Mouse (Mus musculus): ENCODE data around the gene Olfr539.

DNA sequence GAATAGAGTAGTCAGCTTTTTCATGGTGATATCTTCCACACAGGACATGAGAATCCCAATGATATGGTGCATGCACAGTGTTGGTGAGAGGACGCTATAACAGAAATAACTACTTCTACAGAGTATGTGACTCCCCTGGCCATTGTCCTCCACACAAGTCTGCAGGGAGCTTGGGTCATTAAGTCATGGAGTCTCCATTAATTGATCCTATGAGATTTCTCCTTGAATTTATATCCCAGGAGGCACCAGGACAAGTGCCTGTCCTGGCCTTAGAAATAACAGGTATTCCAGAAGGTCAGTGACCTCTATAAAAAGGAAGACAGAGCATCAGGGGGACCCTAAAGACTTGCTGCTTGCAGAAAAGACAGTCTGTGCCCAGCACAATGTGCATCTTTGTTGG is 13.6 kb upstream of the Olfr539 start, which contains the start of gene Olfr53:
- no peak for TF ChIP-seq CTCF (IDR thresholded peaks at IDR 0.05; ENCODE audit: borderline replicate concordance, insufficient read depth, low read depth, low read length)
- TF ChIP-seq POLR2A (IDR thresholded peaks at IDR 0.05; ENCODE audit: borderline replicate concordance, insufficient read depth, low read length), result no peak
